Mouse (Mus musculus) mouse embryonic stem cell (cell line): ENCODE results near the gene Calml3.
"Not testable (repeated sequence)": the region's sequence is repeated elsewhere in the genome, so short reads cannot be mapped to it uniquely, and the experiment has no call there.

Source experiments
- in situ Hi-C, 2 experiments: fragments of 300-500 bp; cut with MboI; formaldehyde crosslinking; loops; 1 replicate in 1 of 2; 3 replicates in 1 of 2; pipeline ENCODE4 v1.14.3; 2019 to 2020; ENCODE audit warnings: low sequenced_read_pairs in 2 of 2, low pct_unique_long_range_greater_than_20kb in 1 of 2, mixed read lengths in 1 of 2; ENCODE audit not compliant: unreplicated experiment in 1 of 2

Gene Calml3

GRCm38 (mm10) chr13:3804186-3804585, at the start of gene Calml3:
Gene Calml3 (minus strand): TSS chr13:3804316.
- in situ Hi-C loops = no loop called here

- in situ Hi-C loops = no loop called here
Measured at GRCm38 (mm10) chr13:3850330-3850729, 46.2 kb upstream of the Calml3 start.

GRCm38 (mm10) chr13:3840662-3841061, 36.5 kb upstream of the Calml3 start:
- in situ Hi-C loops = not testable (repeated sequence)

GRCm38 (mm10) chr13:3837312-3837807, 33.2 kb upstream of the Calml3 start, which contains the start of gene Calm4:
Gene Calm4 (plus strand): TSS chr13:3837757.
- in situ Hi-C loops = not testable (repeated sequence)

GRCm38 (mm10) chr13:3833644-3834043, 29.5 kb upstream of the Calml3 start:
- in situ Hi-C loops = not testable (repeated sequence)

GRCm38 (mm10) chr13:3832450-3832849, 28.3 kb upstream of the Calml3 start:
- in situ Hi-C loops = no loop called here

GRCm38 (mm10) chr13:3831994-3832393, 27.9 kb upstream of the Calml3 start:
- in situ Hi-C loops = no loop called here

- in situ Hi-C loops = no loop called here
Measured at GRCm38 (mm10) chr13:3831546-3831945, 27.4 kb upstream of the Calml3 start.

- in situ Hi-C loops = no loop called here
Measured at GRCm38 (mm10) chr13:3825726-3826125, 21.6 kb upstream of the Calml3 start.

GRCm38 (mm10) chr13:3822105-3822504, 18.0 kb upstream of the Calml3 start:
- in situ Hi-C loops = no loop called here

- in situ Hi-C loops = no loop called here
Measured at GRCm38 (mm10) chr13:3818740-3819076, 14.6 kb upstream of the Calml3 start.

- in situ Hi-C loops = no loop called here
Measured at GRCm38 (mm10) chr13:3818012-3818739, 14.1 kb upstream of the Calml3 start.

GRCm38 (mm10) chr13:3807131-3807827, 3.2 kb upstream of the Calml3 start:
- in situ Hi-C loops = no loop called here

DNA sequence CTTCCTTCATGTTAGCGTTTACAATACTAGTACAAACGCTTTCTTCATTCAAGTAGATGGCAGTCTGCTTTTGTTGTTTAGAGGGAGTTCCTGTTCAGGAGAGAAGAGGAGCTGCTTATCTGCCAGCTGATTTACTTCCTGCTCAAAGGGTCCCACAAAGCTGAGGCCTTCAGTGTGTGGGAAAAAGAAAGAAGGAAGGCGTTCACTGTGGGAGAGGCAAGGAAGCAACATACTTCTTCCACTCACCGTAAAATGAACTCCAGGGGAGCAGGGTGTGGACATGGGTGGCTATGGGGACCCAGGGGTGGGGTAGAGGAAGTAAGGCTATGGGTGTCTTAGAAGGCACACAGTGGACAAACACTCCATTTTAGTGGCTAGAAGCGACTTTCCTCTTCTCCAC, 1.5 kb upstream of the Calml3 start:
- in situ Hi-C loops = no loop called here

GRCm38 (mm10) chr13:3805132-3805531, 1.0 kb upstream of the Calml3 start:
- in situ Hi-C loops = no loop called here

GRCm38 (mm10) chr13:3799386-3799785, 4.7 kb downstream of the Calml3 start:
- in situ Hi-C loops = no loop called here

DNA sequence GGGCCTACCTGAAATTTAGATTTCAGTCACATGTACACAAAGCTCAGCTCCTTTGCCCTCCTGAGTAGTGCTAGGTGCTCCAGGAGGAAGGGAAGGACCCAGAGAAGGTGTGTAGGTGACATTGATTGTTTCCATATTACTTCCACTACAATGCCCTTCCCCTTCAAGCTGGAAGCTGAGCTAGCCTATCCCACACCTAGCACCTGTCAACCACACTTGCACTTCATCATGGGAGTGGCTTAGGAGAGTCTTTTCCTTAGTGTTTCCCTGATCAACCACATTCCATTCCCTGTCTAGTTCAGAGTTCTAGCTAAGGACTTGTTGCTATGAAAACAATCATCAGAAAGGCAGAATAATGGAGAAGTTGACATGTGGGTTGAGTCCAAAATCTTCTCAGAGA, 5.4 kb downstream of the Calml3 start:
- in situ Hi-C loops = no loop called here

- in situ Hi-C loops = no loop called here
Measured at GRCm38 (mm10) chr13:3796649-3797048, 7.5 kb downstream of the Calml3 start.

DNA sequence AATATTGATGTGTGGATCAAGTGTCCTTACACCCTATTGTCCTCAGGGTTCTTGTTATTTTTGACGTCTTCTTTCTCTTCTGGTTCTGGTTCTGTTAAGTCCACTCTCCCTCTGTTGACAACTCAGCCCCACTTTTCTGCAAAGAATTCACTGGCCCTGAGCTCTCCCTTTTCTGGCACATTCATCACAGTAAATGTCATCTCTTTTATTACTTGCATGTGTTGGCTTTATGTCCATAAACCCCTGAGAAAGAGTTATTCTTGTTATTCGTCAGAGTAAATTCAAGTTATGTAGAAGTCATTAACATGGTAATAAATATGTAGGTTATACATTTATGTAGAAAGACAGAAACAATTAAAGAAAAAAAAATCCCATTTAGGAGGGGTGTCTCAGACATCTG, 14.6 kb downstream of the Calml3 start:
- in situ Hi-C loops = no loop called here

GRCm38 (mm10) chr13:3788588-3788987, 15.5 kb downstream of the Calml3 start:
- in situ Hi-C loops = no loop called here
